Mouse (Mus musculus) cerebellum, postnatal 25 days (tissue): Measurements from ENCODE around the gene Lman1l.

Experiments used
- DNase-seq, 2 experiments: peaks; one replicate each; pipeline ENCODE4 v3.0.0; 2021; ENCODE audit warnings: mixed read lengths in 2 of 2

Gene Lman1l

GRCm38 (mm10) chr9:57617556-57618169 lies 2.9 kb downstream of the Lman1l start:
- no peak for DNase-seq

GRCm38 (mm10) chr9:57614786-57615185 lies 5.8 kb downstream of the Lman1l start:
- DNase-seq: no peak

- DNase-seq: peak in 1 of 2 experiments; percentile 40
Observed at GRCm38 (mm10) chr9:57613975-57614374, 6.6 kb downstream of the Lman1l start.

GRCm38 (mm10) chr9:57612587-57612986 lies 8.0 kb downstream of the Lman1l start:
- no peak for DNase-seq

- peak; percentile 63 to 64 for DNase-seq
Observed at GRCm38 (mm10) chr9:57610359-57610826, 10.2 kb downstream of the Lman1l start.

GRCm38 (mm10) chr9:57609803-57610202 lies 10.8 kb downstream of the Lman1l start:
- no peak for DNase-seq

- peak in 1 of 2 experiments; percentile 42 for DNase-seq
Observed at GRCm38 (mm10) chr9:57606139-57606851, 14.3 kb downstream of the Lman1l start, which contains the start of gene Cplx3. TSS of gene Cplx3 (minus strand) at chr9:57606281.

GRCm38 (mm10) chr9:57605503-57605902 lies 15.1 kb downstream of the Lman1l start:
- no peak for DNase-seq

- DNase-seq: no peak
Observed at GRCm38 (mm10) chr9:57604875-57605274, 15.7 kb downstream of the Lman1l start.

- no peak for DNase-seq
Observed at GRCm38 (mm10) chr9:57602098-57602497, 18.5 kb downstream of the Lman1l start.

GRCm38 (mm10) chr9:57601353-57601706 lies 19.2 kb downstream of the Lman1l start:
- DNase-seq: peak; percentile 53 to 71

- DNase-seq: peak in 1 of 2 experiments; percentile 36
Observed at GRCm38 (mm10) chr9:57600620-57601352, 19.8 kb downstream of the Lman1l start.

GRCm38 (mm10) chr9:57598851-57599563 lies 21.6 kb downstream of the Lman1l start:
- DNase-seq: no peak

GRCm38 (mm10) chr9:57597929-57598382 lies 22.6 kb downstream of the Lman1l start:
- peak in 1 of 2 experiments; percentile 34 for DNase-seq

GRCm38 (mm10) chr9:57597265-57597664 lies 23.3 kb downstream of the Lman1l start:
- DNase-seq: no peak

GRCm38 (mm10) chr9:57594174-57594509 lies 26.4 kb downstream of the Lman1l start:
- DNase-seq: no peak

- peak in 1 of 2 experiments; percentile 38 for DNase-seq
Observed at GRCm38 (mm10) chr9:57593454-57594173, 27.0 kb downstream of the Lman1l start.

GRCm38 (mm10) chr9:57590726-57591125 lies 29.8 kb downstream of the Lman1l start:
- peak in 1 of 2 experiments; percentile 32 for DNase-seq

GRCm38 (mm10) chr9:57589224-57590126 lies 31.1 kb downstream of the Lman1l start, which contains the start of gene Ulk3:
TSS of gene Ulk3 (plus strand) at chr9:57589452.
- DNase-seq: peak; percentile 82 to 85

- no peak for DNase-seq
Observed at GRCm38 (mm10) chr9:57584991-57585390, 35.6 kb downstream of the Lman1l start.
